Mouse (Mus musculus) adrenal gland, adult 2 months (tissue): ENCODE measurements at regions not wholly inside any gene's neighbourhood (a gene's known extent, or its start where the extent isn't known, plus 50 kb on each side); places are given as distances from the start of the nearest gene placed in this dataset.

ENCODE experiments used
- DNase-seq: peaks from one replicate; pipeline ENCODE4 v3.0.0; 2021

- DNase-seq: no peak
Observed at GRCm38 (mm10) chr2:172776485-172776884, 163.6 kb downstream of the Bmp7 start.

- no peak for DNase-seq
Observed at GRCm38 (mm10) chr2:172777774-172778173, 162.3 kb downstream of the Bmp7 start.

GRCm38 (mm10) chr2:172779096-172779495 lies 161.0 kb downstream of the Bmp7 start:
- no peak for DNase-seq

GRCm38 (mm10) chr2:172782686-172783085 lies 157.4 kb downstream of the Bmp7 start:
- no peak for DNase-seq

- no peak for DNase-seq
Observed at GRCm38 (mm10) chr2:172786297-172786696, 153.8 kb downstream of the Bmp7 start.

GRCm38 (mm10) chr2:172787203-172787944 lies 152.7 kb downstream of the Bmp7 start:
- DNase-seq: no peak

GRCm38 (mm10) chr2:172789260-172789659 lies 150.9 kb downstream of the Bmp7 start:
- DNase-seq: no peak

GRCm38 (mm10) chr2:172792555-172792954 lies 147.6 kb downstream of the Bmp7 start:
- DNase-seq: no peak

GRCm38 (mm10) chr2:172793991-172794390 lies 146.1 kb downstream of the Bmp7 start:
- no peak for DNase-seq

GRCm38 (mm10) chr2:172794771-172795170 lies 145.3 kb downstream of the Bmp7 start:
- no peak for DNase-seq

GRCm38 (mm10) chr2:172796104-172796503 lies 144.0 kb downstream of the Bmp7 start:
- DNase-seq: no peak

GRCm38 (mm10) chr2:172796955-172797354 lies 143.2 kb downstream of the Bmp7 start:
- no peak for DNase-seq

GRCm38 (mm10) chr2:172799951-172800350 lies 140.2 kb downstream of the Bmp7 start:
- DNase-seq: no peak

GRCm38 (mm10) chr2:172800801-172801200 lies 139.3 kb downstream of the Bmp7 start:
- no peak for DNase-seq

GRCm38 (mm10) chr2:172801804-172802203 lies 138.3 kb downstream of the Bmp7 start:
- no peak for DNase-seq

- no peak for DNase-seq
Observed at GRCm38 (mm10) chr2:172807446-172807845, 132.7 kb downstream of the Bmp7 start.

- no peak for DNase-seq
Observed at GRCm38 (mm10) chr2:172809306-172809705, 130.8 kb downstream of the Bmp7 start.

GRCm38 (mm10) chr2:172813319-172813718 lies 126.8 kb downstream of the Bmp7 start:
- DNase-seq: no peak

GRCm38 (mm10) chr2:172813906-172814305 lies 126.2 kb downstream of the Bmp7 start:
- no peak for DNase-seq

- no peak for DNase-seq
Observed at GRCm38 (mm10) chr2:172815146-172815545, 125.0 kb downstream of the Bmp7 start.

- no peak for DNase-seq
Observed at GRCm38 (mm10) chr2:172817058-172817745, 122.9 kb downstream of the Bmp7 start.
